Mouse (Mus musculus): ENCODE data around the gene Stmn1. TPM values are rescaled to one million over a fixed set of nuclear protein-coding genes. Genes with fewer than 3 reads are reported as not detected.

Stmn1 gene
- polyA plus RNA-seq, 1 experiment: 115 TPM

GRCm38 (mm10) chr4:134442216-134442615, 25.9 kb upstream of the Stmn1 start:
- H3K4me3 ChIP-seq (replicated peaks): no peak overlapping the region
- peaks cover 13% of the 10 kb centered on the region for H3K9me3 ChIP-seq
- no peak for TF ChIP-seq GATA1 (IDR thresholded peaks at IDR 0.05; ENCODE audit: borderline replicate concordance, low read length)
- TF ChIP-seq FLI1 (IDR thresholded peaks at IDR 0.05; ENCODE audit: low read length): no peak
- peaks cover 5% of the 10 kb centered on the region for H3K4me1 ChIP-seq
- no peaks in the 10 kb centered on the region for H3K36me3 ChIP-seq (replicated peaks; ENCODE audit: low read length)
- peaks cover 68% of the 10 kb centered on the region for H3K27me3 ChIP-seq (replicated peaks)

- H3K27me3 ChIP-seq (replicated peaks): peaks cover 73% of the 10 kb centered on the region
- no peak overlapping the region for H3K4me3 ChIP-seq (replicated peaks)
- H3K4me1 ChIP-seq: peaks cover 5% of the 10 kb centered on the region
- TF ChIP-seq FLI1 (IDR thresholded peaks at IDR 0.05; ENCODE audit: low read length): no peak
- TF ChIP-seq GATA1 (IDR thresholded peaks at IDR 0.05; ENCODE audit: borderline replicate concordance, low read length): no peak
- peaks cover 13% of the 10 kb centered on the region for H3K9me3 ChIP-seq
- H3K36me3 ChIP-seq (replicated peaks; ENCODE audit: low read length): no peaks in the 10 kb centered on the region
Observed at GRCm38 (mm10) chr4:134443589-134443988, 24.5 kb upstream of the Stmn1 start.

- peaks cover 73% of the 10 kb centered on the region for H3K27me3 ChIP-seq (replicated peaks)
- H3K9me3 ChIP-seq: peaks cover 13% of the 10 kb centered on the region
- TF ChIP-seq GATA1 (IDR thresholded peaks at IDR 0.05; ENCODE audit: borderline replicate concordance, low read length) (no peak), FLI1 (IDR thresholded peaks at IDR 0.05; ENCODE audit: low read length) (no peak)
- no peaks in the 10 kb centered on the region for H3K36me3 ChIP-seq (replicated peaks; ENCODE audit: low read length)
- H3K4me3 ChIP-seq (replicated peaks): no peak overlapping the region
- H3K4me1 ChIP-seq: no peaks in the 10 kb centered on the region
Observed at GRCm38 (mm10) chr4:134444949-134445348, 23.2 kb upstream of the Stmn1 start.

GRCm38 (mm10) chr4:134445489-134445888, 22.6 kb upstream of the Stmn1 start:
- TF ChIP-seq GATA1 (IDR thresholded peaks at IDR 0.05; ENCODE audit: borderline replicate concordance, low read length): no peak
- no peak for TF ChIP-seq FLI1 (IDR thresholded peaks at IDR 0.05; ENCODE audit: low read length)
- Histone ChIP-seq H3K36me3 (replicated peaks; ENCODE audit: low read length) (no peaks in the 10 kb centered on the region), H3K4me1 (peaks cover 3% of the 10 kb centered on the region; the same call in 1 of the 2 replicates), H3K4me3 (replicated peaks) (no peak overlapping the region), H3K9me3 (peaks cover 13% of the 10 kb centered on the region), H3K27me3 (replicated peaks) (peaks cover 78% of the 10 kb centered on the region)

GRCm38 (mm10) chr4:134447966-134448365, 20.2 kb upstream of the Stmn1 start:
- H3K9me3 ChIP-seq: peaks cover 5% of the 10 kb centered on the region
- no peak for TF ChIP-seq FLI1 (IDR thresholded peaks at IDR 0.05; ENCODE audit: low read length)
- TF ChIP-seq GATA1 (IDR thresholded peaks at IDR 0.05; ENCODE audit: borderline replicate concordance, low read length): no peak
- H3K27me3 ChIP-seq (replicated peaks): peaks cover 71% of the 10 kb centered on the region

GRCm38 (mm10) chr4:134449595-134450391, 18.3 kb upstream of the Stmn1 start:
- Histone ChIP-seq H3K36me3 (replicated peaks; ENCODE audit: low read length) (no peaks in the 10 kb centered on the region), H3K9me3 (no peaks in the 10 kb centered on the region), H3K4me3 (replicated peaks) (no peak overlapping the region), H3K4me1 (peaks cover 21% of the 10 kb centered on the region), H3K27me3 (replicated peaks) (peaks cover 72% of the 10 kb centered on the region)
- TF ChIP-seq FLI1 (IDR thresholded peaks at IDR 0.05; ENCODE audit: low read length) (no peak), GATA1 (IDR thresholded peaks at IDR 0.05; ENCODE audit: borderline replicate concordance, low read length) (no peak)

More at GRCm38 (mm10) chr4:134447966-134448365, 20.2 kb upstream of the Stmn1 start:
- H3K4me3 ChIP-seq (replicated peaks): no peak overlapping the region
- H3K4me1 ChIP-seq: peaks cover 15% of the 10 kb centered on the region
- no peaks in the 10 kb centered on the region for H3K36me3 ChIP-seq (replicated peaks; ENCODE audit: low read length)

- TF ChIP-seq FLI1 (IDR thresholded peaks at IDR 0.05; ENCODE audit: low read length): no peak
- TF ChIP-seq GATA1 (IDR thresholded peaks at IDR 0.05; ENCODE audit: borderline replicate concordance, low read length): no peak
- Histone ChIP-seq H3K4me3 (replicated peaks) (no peak overlapping the region), H3K4me1 (peaks cover 28% of the 10 kb centered on the region), H3K9me3 (no peaks in the 10 kb centered on the region), H3K27me3 (replicated peaks) (peaks cover 72% of the 10 kb centered on the region), H3K36me3 (replicated peaks; ENCODE audit: low read length) (no peaks in the 10 kb centered on the region)
Observed at GRCm38 (mm10) chr4:134450392-134451195, 17.5 kb upstream of the Stmn1 start.

GRCm38 (mm10) chr4:134451484-134451883, 16.6 kb upstream of the Stmn1 start:
- TF ChIP-seq FLI1 (IDR thresholded peaks at IDR 0.05; ENCODE audit: low read length) (no peak), GATA1 (IDR thresholded peaks at IDR 0.05; ENCODE audit: borderline replicate concordance, low read length) (no peak)
- H3K27me3 ChIP-seq (replicated peaks): peaks cover 69% of the 10 kb centered on the region
- H3K36me3 ChIP-seq (replicated peaks; ENCODE audit: low read length): no peaks in the 10 kb centered on the region
- H3K4me1 ChIP-seq: peaks cover 35% of the 10 kb centered on the region
- H3K9me3 ChIP-seq: no peaks in the 10 kb centered on the region
- H3K4me3 ChIP-seq (replicated peaks): no peak overlapping the region

GRCm38 (mm10) chr4:134453619-134454400, 14.3 kb upstream of the Stmn1 start:
- Histone ChIP-seq H3K4me1 (peaks cover 58% of the 10 kb centered on the region), H3K36me3 (replicated peaks; ENCODE audit: low read length) (no peaks in the 10 kb centered on the region), H3K27me3 (replicated peaks) (peaks cover 48% of the 10 kb centered on the region), H3K4me3 (replicated peaks) (no peak overlapping the region), H3K9me3 (no peaks in the 10 kb centered on the region)
- no peak for TF ChIP-seq FLI1 (IDR thresholded peaks at IDR 0.05; ENCODE audit: low read length)
- TF ChIP-seq GATA1 (IDR thresholded peaks at IDR 0.05; ENCODE audit: borderline replicate concordance, low read length): no peak
